In the genomic region with DNA sequence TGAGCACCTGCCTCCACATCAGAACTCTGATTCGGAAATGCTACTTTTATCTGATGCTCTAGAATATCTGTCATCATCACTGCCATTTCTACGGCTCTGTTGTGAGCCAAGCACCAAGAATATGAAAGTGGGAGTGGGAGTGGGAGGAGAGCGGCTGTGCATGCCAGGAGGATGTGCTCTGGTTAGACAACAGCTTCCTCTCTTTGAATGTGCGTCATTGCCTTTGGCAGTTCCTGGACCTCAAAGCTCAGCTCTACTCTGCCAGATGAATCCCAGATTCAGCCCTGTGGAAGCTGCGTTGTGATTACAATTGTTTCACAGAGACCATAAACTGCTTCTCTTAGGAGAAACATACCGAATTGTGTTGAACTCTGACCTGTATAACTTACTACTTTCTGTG, we compare ENCODE assay signal across 7 mouse cellular contexts.
A peak's percentile ranks its signal among the peaks of the same experiment; 100 is the strongest.
DNase-seq lines count a peak whose midpoint lies in the region; ATAC-seq lines count a peak whose summit lies in the region.

No protein-coding gene starts in this region.

- no peak overlapping the region for H3K4me3 ChIP-seq in liver, embryonic 12.5 days

- no peak overlapping the region for H3K27ac ChIP-seq in liver, embryonic 12.5 days

- DNase-seq in lung, adult 18-20 months, result peak; percentile 56 to 71
- DNase-seq in lung, postnatal 14 days, result no peak
- peak; percentile 10 to 18 for DNase-seq in frontal cortex, postnatal 10 days (ENCODE audit: low spot score in 2 of 2)
- DNase-seq in kidney, postnatal 36 days, result peak; percentile 33 to 66
- DNase-seq in cerebellum, postnatal 25 days, result no peak

- H3K4me1 ChIP-seq in liver, embryonic 12.5 days, result no peaks in the 10 kb centered on the region

- H3K27me3 ChIP-seq in liver, embryonic 12.5 days (replicated peaks), result no peaks in the 10 kb centered on the region

- H3K9ac ChIP-seq in liver, embryonic 12.5 days, result no peak overlapping the region

- no peak overlapping the region for H3K4me2 ChIP-seq in liver, embryonic 12.5 days

- peak; percentile 49; the same call in 1 of the 2 replicates for ATAC-seq in megakaryocyte, adult 5-6 weeks (ENCODE audit: poor library complexity, severe bottlenecking)
- no peak for ATAC-seq in liver, embryonic 12.5 days

- H3K36me3 ChIP-seq in liver, embryonic 12.5 days, result no peaks in the 10 kb centered on the region

- no peaks in the 10 kb centered on the region for H3K9me3 ChIP-seq in liver, embryonic 12.5 days (replicated peaks)

- WGBS in liver, embryonic 12.5 days (ENCODE audit: insufficient replicate concordance), result 44% methylated on average over 6 of the region's 6 CpGs

Comparison
In these comparisons a context has a peak if more than half of its experiments do, and no peak if none do; other contexts are left out.
1. DNase-seq: peak in lung, adult 18-20 months (2 of 2), frontal cortex, postnatal 10 days (2 of 2) and kidney, postnatal 36 days (2 of 2); none in lung, postnatal 14 days (single experiment) and cerebellum, postnatal 25 days (0 of 2).